Mouse (Mus musculus) intestine, embryonic 14.5 days (tissue): ENCODE measurements around the gene Kalrn. TPM values are rescaled to one million over a fixed set of nuclear protein-coding genes. Genes with fewer than 3 reads are reported as not detected.

Experiments used
- ATAC-seq: fragments of 200-750 bp; cut with Nextera tagmentation; replicated peaks from 2 replicates; pipeline ENCODE4 v1.8.0; 2017; ENCODE audit warnings: low read depth, moderate number of reproducible peaks, moderate TSS enrichment, moderate library complexity; ENCODE audit not compliant: low FRiP score, low TSS enrichment
- DNase-seq: peaks from one replicate; pipeline ENCODE4 v3.0.0-alpha.2; 2018; ENCODE audit warnings: low spot score
- H3K27ac ChIP-seq: fragments of 300-500 bp; sonication (generic); 2 replicates; pipeline ENCODE4 v1.5.1; 2014; ENCODE audit warnings: low read depth, mild to moderate bottlenecking, control low read depth
- H3K27me3 ChIP-seq: fragments of 300-500 bp; sonication (generic); replicated peaks from 2 replicates; pipeline ENCODE4 v1.6.1; 2014; ENCODE audit warnings: low read length, control low read depth; ENCODE audit not compliant: control insufficient read depth, insufficient read depth
- H3K36me3 ChIP-seq: fragments of 300-500 bp; sonication (generic); 2 replicates; pipeline ENCODE4 v1.6.1; 2014; ENCODE audit warnings: low read length, control low read depth; ENCODE audit not compliant: control insufficient read depth, insufficient read depth
- H3K4me1 ChIP-seq: fragments of 300-500 bp; sonication (generic); replicated peaks from 2 replicates; pipeline ENCODE4 v1.6.1; 2014; ENCODE audit warnings: low read length, control low read depth, mixed read lengths; ENCODE audit not compliant: control insufficient read depth, insufficient read depth
- H3K4me2 ChIP-seq: fragments of 300-500 bp; sonication (generic); 2 replicates; pipeline ENCODE4 v1.6.1; 2014; ENCODE audit warnings: low read length
- H3K4me3 ChIP-seq: fragments of 300-500 bp; sonication (generic); 2 replicates; pipeline ENCODE4 v1.5.1; 2014; ENCODE audit warnings: low read depth, low read length, control low read depth, mixed read lengths
- H3K9ac ChIP-seq: fragments of 300-500 bp; sonication (generic); 2 replicates; pipeline ENCODE4 v1.6.1; 2014; ENCODE audit warnings: mild to moderate bottlenecking, low read length
- H3K9me3 ChIP-seq: fragments of 300-500 bp; sonication (generic); 2 replicates; pipeline ENCODE4 v1.6.1; 2016; ENCODE audit warnings: low read length, control low read depth; ENCODE audit not compliant: control insufficient read depth
- WGBS: fragments of 180-500 bp; shearing (Covaris S2); extraction: QIAGEN DNeasy Blood & Tissue Kit; methylation state at CpG from one replicate; pipeline ENCODE4 v1.1.7; 2014; 5-methylcytosine and 5-hydroxymethylcytosine counted together
- polyA plus RNA-seq: library from polyadenylated mRNA; unstranded; fragments of >200 nt; fragmentation: Nextera tagmentation; extraction: Ambion mirVana; gene quantifications from 2 replicates; pipeline ENCODE4 v1.2.1, GENCODE M21; 2014

Kalrn gene
- polyA plus RNA-seq, 1 experiment from 2014 or later: 20.1 TPM

- Histone ChIP-seq H3K9ac (no peak overlapping the region), H3K4me3 (no peak overlapping the region), H3K27ac (no peak overlapping the region), H3K36me3 (peaks cover 5% of the 10 kb centered on the region), H3K4me1 (no peaks in the 10 kb centered on the region; the same call in 1 of the 2 replicates), H3K4me2 (no peak overlapping the region), H3K27me3 (no peaks in the 10 kb centered on the region), H3K9me3 (no peaks in the 10 kb centered on the region)
- 92% methylated on average over 3 of the region's 3 CpGs for WGBS
- no peak for DNase-seq
- ATAC-seq: no peak
Observed at GRCm38 (mm10) chr16:34355547-34355946, 217.8 kb downstream of the Kalrn start.

- H3K4me2 ChIP-seq: no peak overlapping the region
- WGBS: 79% methylated on average over 3 of the region's 3 CpGs
- no peaks in the 10 kb centered on the region for H3K27me3 ChIP-seq
- ATAC-seq: no peak
- H3K9ac ChIP-seq: no peak overlapping the region
- H3K9me3 ChIP-seq: no peaks in the 10 kb centered on the region
- no peak overlapping the region for H3K4me3 ChIP-seq
- no peaks in the 10 kb centered on the region; the same call in 1 of the 2 replicates for H3K4me1 ChIP-seq
- no peak overlapping the region for H3K27ac ChIP-seq
- H3K36me3 ChIP-seq: peaks cover 5% of the 10 kb centered on the region; the same call in 1 of the 2 replicates
- DNase-seq: no peak
Observed at GRCm38 (mm10) chr16:34354042-34354441, 219.3 kb downstream of the Kalrn start.

GRCm38 (mm10) chr16:34352747-34353146 lies 220.6 kb downstream of the Kalrn start:
- no peak overlapping the region for H3K4me2 ChIP-seq
- 32% methylated on average over 6 of the region's 6 CpGs for WGBS
- H3K27ac ChIP-seq: no peak overlapping the region
- H3K9me3 ChIP-seq: no peaks in the 10 kb centered on the region
- no peaks in the 10 kb centered on the region; the same call in 1 of the 2 replicates for H3K4me1 ChIP-seq
- no peak overlapping the region for H3K9ac ChIP-seq
- ATAC-seq: no peak
- no peak overlapping the region for H3K4me3 ChIP-seq
- DNase-seq: no peak
- no peaks in the 10 kb centered on the region for H3K27me3 ChIP-seq
- peaks cover 5% of the 10 kb centered on the region; the same call in 1 of the 2 replicates for H3K36me3 ChIP-seq

- DNase-seq (no peak), ATAC-seq (no peak)
- no peaks in the 10 kb centered on the region for H3K27me3 ChIP-seq
- H3K4me3 ChIP-seq: no peak overlapping the region
- H3K9ac ChIP-seq: no peak overlapping the region
- WGBS: 84% methylated on average over 7 of the region's 7 CpGs
- H3K4me1 ChIP-seq: no peaks in the 10 kb centered on the region; the same call in 1 of the 2 replicates
- no peak overlapping the region for H3K4me2 ChIP-seq
- H3K36me3 ChIP-seq: peaks cover 5% of the 10 kb centered on the region; the same call in 1 of the 2 replicates
- H3K27ac ChIP-seq: no peak overlapping the region
- H3K9me3 ChIP-seq: no peaks in the 10 kb centered on the region
Observed at GRCm38 (mm10) chr16:34351575-34352150, 221.7 kb downstream of the Kalrn start.

- H3K4me1 ChIP-seq: peaks cover 4% of the 10 kb centered on the region; the same call in 1 of the 2 replicates
- 66% methylated on average over 10 of the region's 10 CpGs for WGBS
- peaks cover 5% of the 10 kb centered on the region; the same call in 1 of the 2 replicates for H3K36me3 ChIP-seq
- no peaks in the 10 kb centered on the region for H3K27me3 ChIP-seq
- no peak overlapping the region for H3K9ac ChIP-seq
- no peak for DNase-seq
- ATAC-seq: no peak
- H3K9me3 ChIP-seq: no peaks in the 10 kb centered on the region
- H3K4me2 ChIP-seq: no peak overlapping the region
- no peak overlapping the region for H3K27ac ChIP-seq
- no peak overlapping the region for H3K4me3 ChIP-seq
Observed at GRCm38 (mm10) chr16:34347574-34347973, 225.8 kb downstream of the Kalrn start.

GRCm38 (mm10) chr16:34344895-34345876 lies 228.1 kb downstream of the Kalrn start:
- WGBS: 72% methylated on average over 8 of the region's 8 CpGs
- Histone ChIP-seq H3K9ac (no peak overlapping the region), H3K36me3 (no peaks in the 10 kb centered on the region), H3K4me2 (no peak overlapping the region), H3K4me1 (peaks cover 4% of the 10 kb centered on the region; the same call in 1 of the 2 replicates), H3K4me3 (no peak overlapping the region), H3K27me3 (no peaks in the 10 kb centered on the region), H3K9me3 (no peaks in the 10 kb centered on the region), H3K27ac (no peak overlapping the region)
- DNase-seq: no peak
- 0 out of 2 replicates have a peak, but pooled peaks have one; percentile 19 for ATAC-seq

GRCm38 (mm10) chr16:34343968-34344367 lies 229.4 kb downstream of the Kalrn start:
- no peak overlapping the region for H3K27ac ChIP-seq
- no peak overlapping the region for H3K4me2 ChIP-seq
- peaks cover 4% of the 10 kb centered on the region; the same call in 1 of the 2 replicates for H3K4me1 ChIP-seq
- H3K36me3 ChIP-seq: no peaks in the 10 kb centered on the region
- WGBS: 68% methylated on average over 1 of the region's 1 CpGs
- no peak overlapping the region for H3K4me3 ChIP-seq
- no peak overlapping the region for H3K9ac ChIP-seq
- no peaks in the 10 kb centered on the region for H3K9me3 ChIP-seq
- ATAC-seq: no peak
- H3K27me3 ChIP-seq: no peaks in the 10 kb centered on the region
- DNase-seq: no peak

- H3K36me3 ChIP-seq: no peaks in the 10 kb centered on the region
- H3K27ac ChIP-seq: no peak overlapping the region
- no peak overlapping the region for H3K4me3 ChIP-seq
- H3K9ac ChIP-seq: no peak overlapping the region
- H3K9me3 ChIP-seq: no peaks in the 10 kb centered on the region
- WGBS: 80% methylated on average over 4 of the region's 4 CpGs
- peaks cover 4% of the 10 kb centered on the region; the same call in 1 of the 2 replicates for H3K4me1 ChIP-seq
- H3K27me3 ChIP-seq: no peaks in the 10 kb centered on the region
- ATAC-seq: no peak
- no peak for DNase-seq
- no peak overlapping the region for H3K4me2 ChIP-seq
Observed at GRCm38 (mm10) chr16:34343161-34343560, 230.2 kb downstream of the Kalrn start.
